Mouse (Mus musculus): ENCODE data around the gene C130073F10Rik.
A peak's percentile ranks its signal among the peaks of the same experiment; 100 is the strongest.
"Not testable (repeated sequence)": the region's sequence is repeated elsewhere in the genome, so short reads cannot be mapped to it uniquely, and the experiment has no call there.

The C130073F10Rik gene

DNA sequence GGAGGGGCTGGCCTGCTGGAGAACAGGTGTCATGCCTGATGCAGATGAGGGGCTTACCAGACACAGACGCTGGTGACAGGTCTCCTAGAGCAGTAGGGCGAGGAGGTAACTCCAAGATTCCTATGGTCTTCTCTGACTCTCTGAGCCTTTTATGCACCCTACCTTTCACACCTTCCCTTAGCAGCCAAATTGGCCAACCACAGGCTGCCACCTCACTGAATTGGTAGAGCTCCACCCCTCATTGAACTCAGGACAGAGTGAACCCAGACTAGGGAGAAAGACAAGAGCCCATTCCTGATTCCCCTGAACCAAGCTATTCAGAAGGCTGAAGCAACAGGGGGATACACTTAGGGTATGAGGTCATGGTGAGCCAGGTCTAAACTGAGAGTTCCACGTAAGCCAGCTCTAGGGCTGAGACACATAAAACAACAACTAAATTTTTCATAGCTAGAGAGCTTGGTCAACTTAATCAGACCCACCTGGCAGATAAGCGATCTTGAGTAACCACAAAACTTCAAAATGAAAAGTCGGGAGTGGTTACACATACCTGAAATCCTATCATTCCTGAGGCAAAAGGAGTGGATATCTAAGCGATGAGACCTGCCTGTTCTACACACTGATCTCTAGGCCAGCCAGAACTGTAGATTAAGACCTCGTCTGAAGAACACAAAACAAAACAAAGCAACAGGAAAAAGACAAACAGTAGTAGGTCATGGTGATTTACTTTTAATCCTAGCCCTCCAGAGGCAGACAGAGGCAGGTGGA, at the start of gene C130073F10Rik:
TSS of gene C130073F10Rik (minus strand) at position 134 of the 765 bp plus-strand sequence.
- no peak for DNase-seq

DNA sequence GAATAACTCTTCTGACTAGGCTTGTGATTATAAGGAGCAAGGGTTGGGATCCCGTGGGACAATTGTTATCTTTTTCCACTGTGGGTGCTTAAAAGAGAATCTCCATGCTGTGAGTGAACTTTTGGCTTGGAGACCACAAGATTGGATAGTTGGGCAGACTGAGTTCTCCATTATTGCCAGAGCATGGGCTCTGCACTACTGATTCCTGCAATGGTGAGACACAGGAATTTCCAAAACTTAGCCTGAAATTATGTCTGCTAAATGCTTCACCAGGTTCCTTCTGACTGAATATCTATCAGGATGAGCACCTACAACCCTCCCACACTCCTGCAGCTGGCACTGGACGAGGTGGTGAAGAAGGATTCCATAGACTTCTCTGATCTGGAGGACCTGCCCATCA, 46.5 kb upstream of the C130073F10Rik start, which contains the start of gene Gm12794:
TSS of gene Gm12794 (plus strand) at position 301 of the 400 bp plus-strand sequence.
- not testable (repeated sequence) for DNase-seq

DNA sequence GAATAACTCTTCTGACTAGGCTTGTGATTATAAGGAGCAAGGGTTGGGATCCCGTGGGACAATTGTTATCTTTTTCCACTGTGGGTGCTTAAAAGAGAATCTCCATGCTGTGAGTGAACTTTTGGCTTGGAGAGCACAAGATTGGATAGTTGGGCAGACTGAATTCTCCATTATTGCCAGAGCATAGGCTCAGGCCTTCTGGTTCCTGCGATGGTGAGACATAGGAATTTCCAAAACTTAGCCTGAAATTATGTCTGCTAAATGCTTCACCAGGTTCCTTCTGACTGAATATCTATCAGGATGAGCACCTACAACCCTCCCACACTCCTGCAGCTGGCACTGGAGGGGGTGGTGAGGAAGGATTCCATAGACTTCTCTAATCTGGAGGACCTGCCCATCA, 15.2 kb upstream of the C130073F10Rik start, which contains the start of gene Gm12800:
TSS of gene Gm12800 (plus strand) at position 301 of the 400 bp plus-strand sequence.
- DNase-seq, result not testable (repeated sequence)

DNA sequence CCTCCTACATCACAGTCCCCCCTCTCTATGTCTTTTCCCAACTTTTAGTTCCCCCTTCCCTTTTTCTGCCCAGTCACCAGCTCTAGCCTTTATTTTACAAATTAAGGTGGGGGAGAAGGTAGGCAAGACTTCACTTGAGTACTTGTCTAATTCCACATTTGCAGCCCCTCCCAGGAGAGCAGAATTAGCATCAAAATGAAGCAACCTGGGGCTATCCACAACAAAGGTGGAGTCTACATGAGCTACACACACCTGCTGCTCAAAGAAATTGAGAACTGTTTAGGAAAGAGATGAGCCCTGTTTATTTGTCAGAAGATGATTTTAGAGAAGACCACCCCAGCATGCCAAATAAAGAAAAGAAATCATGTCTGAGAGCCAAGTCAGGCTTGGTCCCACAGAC, 4.2 kb downstream of the C130073F10Rik start:
- no peak for DNase-seq

DNA sequence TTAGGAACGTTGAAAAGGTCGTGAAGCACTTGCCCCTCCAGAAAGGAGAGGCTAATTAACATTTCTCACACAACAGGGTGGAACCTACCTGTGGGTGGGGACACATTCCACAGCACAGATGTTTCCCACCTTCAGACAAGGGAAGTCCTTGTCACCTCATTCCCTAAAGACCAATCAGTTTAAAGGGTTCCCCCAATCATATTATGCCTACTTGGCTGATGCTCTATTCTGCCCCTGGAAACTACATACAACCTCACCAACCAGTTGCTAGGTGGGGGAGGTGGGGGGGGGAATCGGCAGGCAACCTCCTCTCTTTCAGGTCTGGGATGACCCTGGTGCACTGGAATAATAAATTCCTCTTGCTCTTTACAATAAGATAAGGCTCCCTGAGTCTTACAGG, 9.9 kb downstream of the C130073F10Rik start:
- no peak for DNase-seq

DNA sequence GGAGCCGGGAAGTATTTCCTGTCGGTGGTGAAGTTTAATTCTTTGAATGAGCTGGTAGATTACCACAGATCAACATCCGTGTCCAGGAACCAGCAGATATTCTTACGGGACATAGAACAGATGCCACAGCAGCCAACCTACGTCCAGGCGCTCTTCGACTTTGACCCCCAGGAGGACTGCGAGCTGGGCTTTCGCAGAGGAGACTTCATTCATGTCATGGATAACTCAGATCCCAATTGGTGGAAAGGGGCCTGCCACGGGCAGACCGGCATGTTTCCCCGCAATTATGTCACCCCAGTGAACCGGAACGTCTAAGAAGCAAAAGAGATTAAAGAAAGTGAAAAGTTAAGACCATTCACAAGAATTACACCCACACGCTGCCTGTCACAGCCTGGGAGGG, 17.9 kb downstream of the C130073F10Rik start:
- DNase-seq, result not testable (repeated sequence)

DNA sequence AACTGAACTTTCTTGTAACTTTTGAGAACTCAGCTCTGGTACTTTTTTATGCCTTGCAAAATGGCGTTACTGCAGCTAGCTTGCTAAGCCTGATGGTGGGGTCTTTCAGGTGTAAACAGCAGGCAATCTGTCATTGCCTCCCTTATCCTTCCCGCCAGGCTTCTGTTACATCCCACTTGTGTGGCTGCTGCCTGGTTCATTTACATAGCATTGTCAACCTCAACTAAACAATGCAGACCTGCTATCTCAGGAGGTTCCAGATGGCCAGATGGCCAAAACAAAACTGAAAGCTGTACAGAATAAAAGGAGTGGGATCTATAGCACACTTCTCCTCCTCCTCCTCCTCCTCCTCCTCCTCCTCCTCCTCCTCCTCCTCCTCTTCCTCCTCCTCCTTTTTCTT, 21.6 kb downstream of the C130073F10Rik start:
- peak; percentile 34 for DNase-seq

DNA sequence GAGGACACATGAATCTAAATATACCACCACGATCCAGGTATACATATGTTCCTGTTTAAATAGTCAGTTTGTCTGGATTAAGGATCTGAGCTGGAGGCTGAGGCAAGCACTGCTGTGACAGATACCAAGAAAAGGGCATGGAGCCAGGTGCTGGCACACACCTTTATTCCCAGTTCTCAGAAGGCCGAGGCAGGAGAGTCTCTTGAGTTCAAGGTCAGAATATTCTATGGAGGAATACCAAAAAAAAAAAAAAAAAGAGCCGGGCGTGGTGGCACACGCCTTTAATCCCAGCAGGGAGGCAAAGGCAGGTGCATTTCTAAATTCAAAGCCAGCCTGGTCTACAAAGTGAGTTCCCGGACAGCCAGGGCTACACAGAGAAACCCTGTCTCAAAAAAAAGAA, 31.3 kb downstream of the C130073F10Rik start:
- no peak for DNase-seq

DNA sequence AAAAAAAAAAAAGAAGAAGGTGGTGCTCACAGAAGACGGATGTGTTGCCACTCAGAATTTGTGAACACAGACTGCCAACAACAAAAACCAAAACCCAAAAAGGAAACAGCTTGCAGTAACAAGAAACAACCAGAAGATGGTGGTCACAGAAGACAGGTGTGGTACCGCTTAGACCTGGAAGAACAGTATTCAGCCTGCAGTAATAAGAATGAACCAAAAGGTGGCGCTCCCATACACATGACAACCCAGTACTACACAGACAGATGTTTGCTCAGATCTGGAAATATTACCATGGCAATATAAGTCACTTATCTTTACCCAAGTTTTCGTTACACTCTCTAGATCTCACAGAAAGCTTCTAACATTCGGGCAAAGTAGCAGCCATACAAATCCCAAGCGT, 32.7 kb downstream of the C130073F10Rik start:
- DNase-seq, result peak; percentile 11

DNA sequence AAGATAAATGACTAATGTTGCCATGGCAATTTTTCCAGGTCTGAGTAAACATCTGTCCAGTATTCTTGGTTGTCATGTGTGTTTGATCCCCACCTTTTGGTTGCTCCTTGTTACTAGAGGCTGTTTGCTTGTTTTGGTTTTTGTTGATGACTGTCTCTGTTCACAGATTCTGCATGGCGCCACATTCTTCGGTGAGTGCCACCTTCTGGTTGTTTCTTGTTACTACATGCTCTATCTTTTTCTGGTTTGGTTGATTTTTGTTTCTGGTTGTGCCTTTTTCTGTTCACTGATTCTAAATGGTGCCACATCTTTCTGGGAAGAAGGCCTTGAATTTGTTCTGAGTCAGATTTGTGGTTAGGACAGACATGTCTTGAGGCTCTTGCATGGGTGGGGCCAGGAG, 42.7 kb downstream of the C130073F10Rik start:
- no peak for DNase-seq

DNA sequence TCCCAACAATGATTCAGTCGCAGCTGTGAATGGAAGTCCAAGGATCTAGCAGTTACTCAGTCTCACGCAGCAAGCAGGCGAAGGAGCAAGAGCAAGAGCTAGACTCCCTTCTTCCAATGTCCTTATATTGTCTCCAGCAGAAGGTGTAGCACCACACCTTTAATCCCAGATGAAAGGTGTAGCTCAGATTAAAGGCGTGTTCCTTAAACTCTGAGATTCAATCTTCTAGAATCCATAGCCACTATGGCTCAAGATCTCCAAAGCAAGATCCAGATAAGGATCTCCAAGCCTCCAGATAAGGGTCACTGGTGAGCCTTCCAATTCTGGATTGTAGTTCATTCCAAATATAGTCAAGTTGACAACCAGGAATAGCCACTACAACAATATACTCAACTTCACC, 49.7 kb downstream of the C130073F10Rik start, which contains the start of gene B020004J07Rik:
TSS of gene B020004J07Rik (minus strand) at position 101 of the 400 bp plus-strand sequence.
- DNase-seq, result not testable (repeated sequence)

Measured in cerebellum, adult 9-10 months (tissue).